Mouse (Mus musculus) stomach, postnatal 0 days (tissue): ENCODE results near the gene Zbtb1.
A peak's percentile ranks its signal among the peaks of the same experiment; 100 is the strongest.

Experiments
- CTCF ChIP-seq: IDR thresholded peaks from 2 replicates; pipeline ENCODE4 v1.5.1; 2016; ENCODE audit warnings: antibody characterized with exemption, low read depth, mild to moderate bottlenecking, moderate library complexity
- EP300 ChIP-seq: optimal IDR thresholded peaks from 2 replicates; pipeline ENCODE3; 2016; ENCODE audit warnings: antibody characterized with exemption

- TF ChIP-seq CTCF (peak; percentile 92), EP300 (no peak)
Measured at GRCm38 (mm10) chr12:76341080-76341479, 29.0 kb upstream of the Zbtb1 start.
